Mouse (Mus musculus): ENCODE results near the gene Gemin7. TPM values are rescaled to one million over a fixed set of nuclear protein-coding genes. Genes with fewer than 3 reads are reported as not detected.

The Gemin7 gene
- total and polyA plus RNA-seq, 3 experiments, result 63.2 to 101 (median 64.4) TPM

DNA sequence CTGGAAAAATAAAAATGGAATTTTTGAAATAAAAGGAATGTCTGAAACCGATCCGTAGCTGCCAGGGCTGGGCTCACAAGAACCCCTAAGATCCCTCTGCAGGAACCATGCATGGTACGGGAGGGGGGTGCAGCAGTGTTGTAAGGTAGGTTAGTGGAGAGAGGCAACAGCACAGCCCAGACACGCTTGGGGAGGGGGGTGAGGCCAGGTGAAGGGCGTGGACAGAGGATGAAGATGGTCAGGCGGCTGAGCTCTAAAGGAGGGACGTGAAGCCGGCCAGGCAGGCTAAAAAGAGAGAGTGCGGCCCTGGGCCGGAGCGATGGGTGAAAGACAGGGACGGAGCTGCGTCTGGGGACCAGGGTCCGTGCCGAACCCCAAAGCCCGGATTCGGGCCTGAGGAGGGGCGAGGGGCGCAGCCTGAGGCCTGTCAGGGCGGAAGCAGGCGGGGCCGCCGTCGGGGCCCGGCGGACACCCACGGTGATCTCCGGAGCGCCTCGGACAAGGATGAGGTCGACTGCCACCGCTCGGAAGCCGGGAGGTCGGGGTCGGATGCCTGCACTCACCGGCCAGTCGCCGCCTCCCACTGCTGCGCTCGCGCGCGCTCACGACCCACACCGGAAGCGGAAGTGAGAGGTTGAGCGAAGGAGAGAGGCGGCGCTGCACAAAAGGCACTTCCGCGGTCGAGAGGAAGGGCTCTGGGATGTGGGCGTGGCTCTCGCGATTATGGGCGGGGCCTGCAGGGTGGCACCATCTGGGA, 26.6 kb upstream of the Gemin7 start, which contains the start of gene Clasrp:
Clasrp (minus strand) TSS at position 638 of the 757 bp plus-strand sequence.
- in situ Hi-C loops (cut with MboI; ENCODE audit: low pct_ligation_motif_present, low pct_unique_long_range_greater_than_20kb, low sequenced_read_pairs), result no loop called here
- TF ChIP-seq ZNF384 (IDR thresholded peaks at IDR 0.05; ENCODE audit: low read depth, low read length) (no peak), ELF1 (IDR thresholded peaks at IDR 0.05; ENCODE audit: low read depth, low read length) (peak; percentile 99), TBP (conservative IDR thresholded peaks at IDR 0.05; ENCODE audit: low read depth, low read length) (peak; percentile 77), E2F4 (IDR thresholded peaks at IDR 0.05; ENCODE audit: insufficient replicate concordance, low read depth, low read length) (no peak; the same call in 1 of the 2 replicates), CHD1 (IDR thresholded peaks at IDR 0.05; ENCODE audit: low read depth, low read length) (0 out of 2 replicates have a peak, but pooled peaks have one; percentile 21), TCF12 (IDR thresholded peaks at IDR 0.05; ENCODE audit: low read depth, low read length) (peak; percentile 76), JUND (conservative IDR thresholded peaks at IDR 0.05; ENCODE audit: low read depth, low read length) (no peak), MYC (IDR thresholded peaks at IDR 0.05; ENCODE audit: low read depth, low read length) (0 out of 2 replicates have a peak, but pooled peaks have one; percentile 15), UBTF (IDR thresholded peaks at IDR 0.05; ENCODE audit: low read depth, low read length) (0 out of 2 replicates have a peak, but pooled peaks have one; percentile 59), IRF4 (IDR thresholded peaks at IDR 0.05; ENCODE audit: low read depth, low read length) (no peak), ETS1 (conservative IDR thresholded peaks at IDR 0.05; ENCODE audit: low read depth, low read length) (no peak), POLR2AphosphoS2 (IDR thresholded peaks at IDR 0.05; ENCODE audit: low read depth, low read length) (no peak), ZMIZ1 (IDR thresholded peaks at IDR 0.05; ENCODE audit: low read depth, low read length) (peak; percentile 64; the same call in 1 of the 2 replicates), KAT2A (IDR thresholded peaks at IDR 0.05; ENCODE audit: insufficient replicate concordance, low read length) (peak; percentile 36; the same call in 1 of the 2 replicates), POLR2A (IDR thresholded peaks at IDR 0.05; ENCODE audit: low read depth, low read length) (peak; percentile 91), NRF1 (IDR thresholded peaks at IDR 0.05; ENCODE audit: low read depth, low read length) (peak; percentile 76), MXI1 (IDR thresholded peaks at IDR 0.05; ENCODE audit: low read depth, low read length) (peak; percentile 42; the same call in 1 of the 2 replicates), MEF2A (IDR thresholded peaks at IDR 0.05; ENCODE audit: borderline replicate concordance, low read depth, low read length) (no peak), ZC3H11A (IDR thresholded peaks at IDR 0.05; ENCODE audit: low read depth, low read length) (no peak), NELFE (IDR thresholded peaks at IDR 0.05; ENCODE audit: low read depth, low read length) (peak; percentile 89), HCFC1 (IDR thresholded peaks at IDR 0.05; ENCODE audit: low read depth, low read length) (peak; percentile 84)

More for the DNA sequence above, 26.6 kb upstream of the Gemin7 start, which contains the start of gene Clasrp:
- Histone ChIP-seq H3K79me2 (replicated peaks; ENCODE audit: control insufficient read depth, extremely low read depth, insufficient read depth, poor library complexity, severe bottlenecking) (peaks cover 37% of the 10 kb centered on the region), H3K4me1 (ENCODE audit: control insufficient read depth in 1 of 2, insufficient read depth in 2 of 2) (peaks cover 11 to 42% of the 10 kb centered on the region in 2 experiments; a peak in 3 of 4 replicates), H3K4me3 (replicated peaks in 1 of 3; ENCODE audit: low read depth in 2 of 3, low read length in 2 of 3, poor library complexity in 1 of 3) (peak within 1 kb of the TSS; percentile 95 to 99 (median 99)), H3K9me3 (replicated peaks; ENCODE audit: low read length) (no peaks in the 10 kb centered on the region), H3K27ac (ENCODE audit: insufficient read depth, low read depth) (peak within 1 kb of the TSS; percentile 45), H3K36me3 (replicated peaks in 1 of 2; ENCODE audit: control insufficient read depth in 1 of 2, insufficient read depth in 1 of 2, low read length in 1 of 2) (peaks cover 39 to 72% of the 10 kb centered on the region in 2 experiments), H3K9ac (ENCODE audit: insufficient read depth, low read depth) (peak within 1 kb of the TSS; percentile 90), H3K27me3 (replicated peaks) (no peaks in the 10 kb centered on the region), H3K4me2 (ENCODE audit: insufficient read depth, low read depth, poor library complexity, severe bottlenecking) (peak within 1 kb of the TSS; percentile 97)
- DNase-seq (ENCODE audit: extremely low read depth), result peak; percentile 96
- dilution Hi-C loops (cut with MboI; ENCODE audit: extremely low pct_ligation_motif_present, extremely low pct_unique_long_range_greater_than_20kb, low sequenced_read_pairs), result no loop called here

All from CH12.LX (cell line).